Mouse (Mus musculus) stomach, postnatal 0 days (tissue): Measurements from ENCODE around the gene Vangl1.

ENCODE experiments used
- CTCF ChIP-seq: IDR thresholded peaks from 2 replicates; pipeline ENCODE4 v1.5.1; 2016; ENCODE audit warnings: antibody characterized with exemption, low read depth, mild to moderate bottlenecking, moderate library complexity
- EP300 ChIP-seq: optimal IDR thresholded peaks from 2 replicates; pipeline ENCODE3; 2016; ENCODE audit warnings: antibody characterized with exemption

DNA sequence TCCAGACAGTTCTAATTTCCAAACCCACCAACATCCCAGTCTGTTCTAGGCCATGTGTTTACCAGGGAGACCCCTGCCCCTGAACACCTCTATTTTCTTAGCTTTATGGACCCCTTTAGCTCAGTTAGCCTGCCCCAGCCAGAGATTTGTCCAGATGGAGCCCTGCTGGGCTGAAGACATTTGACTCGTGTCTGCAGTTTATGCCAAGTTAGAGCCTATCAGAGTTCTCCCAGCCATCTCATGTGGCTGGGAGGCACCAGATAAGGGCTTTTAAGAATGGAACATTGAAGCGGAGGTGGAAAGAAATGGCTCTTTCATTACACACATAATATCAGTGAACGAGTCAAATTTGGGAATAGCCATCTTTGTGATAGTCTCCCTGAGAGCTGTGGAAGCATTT is 61.0 kb downstream of the Vangl1 start:
- no peak for TF ChIP-seq CTCF
- no peak for TF ChIP-seq EP300
